8 mouse cellular contexts compared by ENCODE assay signal in genomic region chr10:78439990-78440389, GRCm38 (mm10).
"Had no signal": no experiment of that assay in that cellular context is flagged by ENCODE, and none has a peak within 500 bp of the region (broad histone marks: within the 10 kb centered on the region; RNA-seq: fewer than 3 reads in every experiment).

No protein-coding gene starts in this region.

- H3K9ac ChIP-seq: liver, embryonic 15.5 days; lung, embryonic 14.5 days; neural tube, embryonic 12.5 days had no signal

- H3K4me3 ChIP-seq: limb, embryonic 10.5 days; liver, embryonic 15.5 days; midbrain, embryonic 10.5 days; neural tube, embryonic 12.5 days had no signal

- H3K4me1 ChIP-seq: liver, embryonic 15.5 days; midbrain, embryonic 10.5 days; neural tube, embryonic 12.5 days had no signal

- H3K27me3 ChIP-seq: liver, embryonic 15.5 days; neural tube, embryonic 12.5 days had no signal

- DNase-seq: kidney, adult 11 months; kidney, postnatal 14 days; lung, embryonic 14.5 days had no signal

- H3K27ac ChIP-seq: limb, embryonic 10.5 days; liver, embryonic 15.5 days; midbrain, embryonic 10.5 days; neural tube, embryonic 12.5 days; stomach, postnatal 0 days had no signal
